Mouse (Mus musculus) spleen, adult 18-20 months (tissue): Measurements from ENCODE around the gene Gins2.

Experiments used
- DNase-seq, 2 experiments: peaks; one replicate each; pipeline ENCODE4 v3.0.0; 2022; ENCODE audit warnings: mixed read lengths in 2 of 2

The Gins2 gene

DNA sequence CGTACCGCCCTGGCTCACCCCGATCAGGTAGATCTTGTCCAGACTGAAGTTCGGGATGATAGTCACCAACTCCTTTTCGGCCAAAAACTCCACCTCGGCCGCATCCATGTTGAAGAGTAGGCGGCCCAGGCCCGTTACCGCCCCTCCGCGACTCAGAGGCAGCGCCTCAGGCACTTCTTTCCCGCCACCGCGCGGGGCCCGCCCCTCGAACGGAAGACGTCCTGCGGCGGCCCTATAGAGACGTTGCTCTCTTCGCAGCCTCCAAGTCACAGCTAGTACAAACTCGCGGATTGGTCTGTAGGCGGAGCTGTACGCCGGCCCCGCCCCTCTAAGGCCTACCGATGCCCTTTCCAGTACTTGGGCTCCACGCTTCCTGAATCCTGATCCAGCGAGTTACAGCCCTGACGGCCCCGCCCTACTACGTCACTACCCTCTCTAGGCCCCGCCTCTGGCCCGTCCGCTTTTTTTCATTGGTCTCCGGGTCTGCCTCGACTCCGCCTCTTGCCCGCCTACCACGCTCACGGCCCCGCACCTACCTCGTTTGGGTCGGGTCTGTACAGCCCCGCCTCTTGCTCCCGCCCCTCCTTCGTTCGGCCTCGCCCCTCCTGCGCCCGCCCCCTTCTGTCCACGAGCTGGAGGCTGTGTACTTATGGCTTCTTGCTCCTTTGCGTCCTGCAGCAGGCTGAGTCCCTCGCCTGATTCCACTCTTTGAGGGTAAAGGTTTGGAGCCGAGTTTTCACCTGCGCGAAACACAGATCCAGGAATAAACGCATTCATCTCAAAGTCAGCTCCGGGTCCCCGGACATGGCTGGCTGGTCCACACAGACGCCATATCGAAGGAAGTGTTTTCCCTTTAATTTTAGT is at the start of gene Gins2:
Gene Gins2, minus strand, starts transcription at position 397 of the 864 bp plus-strand sequence.
- peak; percentile 98 for DNase-seq

DNA sequence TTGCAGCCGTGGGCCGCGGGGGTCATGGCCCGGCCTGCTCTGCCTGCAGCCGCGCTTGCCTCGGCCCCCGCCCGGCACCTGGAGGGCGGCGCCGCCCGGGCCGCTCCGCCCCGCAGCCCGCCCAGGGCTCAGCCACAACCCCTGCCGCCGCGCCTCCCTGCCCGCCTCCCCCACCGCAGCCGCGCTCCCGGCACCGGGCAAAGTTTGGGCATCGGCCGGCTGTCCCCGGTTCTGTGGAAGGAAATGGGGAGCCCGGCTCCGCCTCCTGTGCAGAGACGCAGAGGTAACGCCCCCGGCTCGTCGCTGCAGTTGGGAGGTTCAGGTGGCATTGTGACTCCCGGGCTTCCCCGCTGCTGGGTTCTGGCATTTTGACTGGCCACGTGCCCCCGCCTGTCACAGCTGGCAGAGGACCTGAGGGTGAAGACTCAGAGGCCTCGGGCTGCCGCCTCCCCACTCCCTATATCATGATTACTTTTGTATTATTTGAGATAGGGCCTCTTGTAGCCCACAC is 45.3 kb upstream of the Gins2 start:
- DNase-seq = peak; percentile 15 to 37

- no peak for DNase-seq
These were observed 44.7 kb upstream of the Gins2 start for GRCm38 (mm10) chr8:120633665-120634271.

GRCm38 (mm10) chr8:120632969-120633664 is 44.0 kb upstream of the Gins2 start:
- DNase-seq = no peak

DNA sequence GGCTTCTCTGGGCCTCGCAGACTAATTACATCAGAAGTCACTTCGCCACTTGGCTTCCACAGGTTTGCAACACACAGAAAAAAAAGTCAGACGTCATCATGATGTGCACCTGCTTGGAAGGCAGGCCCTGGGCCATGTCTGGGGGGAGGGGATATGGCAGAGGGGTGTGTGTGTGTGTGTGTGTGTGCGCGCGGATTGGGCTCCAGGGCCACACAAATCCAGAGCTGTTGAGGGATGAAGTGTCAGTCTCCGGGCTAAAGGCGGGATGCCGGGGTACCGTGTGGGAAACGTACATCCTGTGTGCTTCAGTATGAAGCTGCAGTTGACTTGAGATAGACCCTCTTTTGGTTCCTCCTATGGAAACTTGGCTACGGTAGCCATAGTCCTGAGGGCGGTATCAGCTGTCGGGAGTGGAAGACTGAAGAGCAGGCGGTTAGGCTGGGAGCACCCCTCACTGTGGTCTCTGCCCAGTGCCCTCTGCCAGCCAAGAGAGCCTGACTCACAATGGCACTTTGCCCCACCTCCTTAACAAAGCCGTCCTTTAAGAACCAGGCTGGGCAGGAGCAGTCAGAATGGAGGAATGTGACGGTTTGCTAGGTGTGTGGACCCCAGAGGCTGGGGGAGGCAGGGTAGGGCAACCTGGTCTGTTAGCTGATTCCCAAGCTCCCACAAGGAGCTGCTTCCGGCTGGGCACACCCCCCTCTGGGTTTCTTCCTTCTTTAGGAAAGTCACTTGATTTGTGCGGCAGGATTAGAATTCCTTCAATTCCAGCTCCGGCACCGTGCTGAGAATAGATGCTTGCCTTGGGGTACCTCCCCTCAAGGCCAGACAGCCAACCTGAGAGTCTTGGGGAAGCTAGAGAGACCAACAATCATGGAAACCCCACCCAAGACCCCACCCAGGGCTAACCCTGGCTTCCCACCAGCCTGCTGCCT is 42.6 kb upstream of the Gins2 start:
- DNase-seq = no peak

DNA sequence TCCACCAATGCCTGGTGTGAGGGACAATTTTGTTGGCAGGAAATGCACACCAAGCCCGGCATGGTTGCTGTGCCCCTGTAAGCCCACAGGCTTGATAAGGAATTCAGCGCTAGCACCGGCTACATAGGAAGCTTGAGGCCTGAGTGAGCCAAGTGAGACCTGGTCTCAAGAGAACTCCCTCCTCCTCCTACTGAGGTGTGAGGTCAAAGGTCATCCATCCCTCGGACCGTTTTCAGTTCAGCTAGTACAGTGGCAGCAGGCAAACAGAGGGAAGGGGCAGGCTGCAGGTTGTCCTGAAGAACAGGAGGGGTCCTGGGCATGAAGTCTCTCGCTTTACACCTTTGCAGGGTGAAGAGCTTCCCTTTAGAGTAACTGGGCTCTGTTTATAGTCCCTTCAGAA is 41.7 kb upstream of the Gins2 start:
- DNase-seq = no peak

- no peak for DNase-seq
These were observed 40.9 kb upstream of the Gins2 start for GRCm38 (mm10) chr8:120630031-120630430.

DNA sequence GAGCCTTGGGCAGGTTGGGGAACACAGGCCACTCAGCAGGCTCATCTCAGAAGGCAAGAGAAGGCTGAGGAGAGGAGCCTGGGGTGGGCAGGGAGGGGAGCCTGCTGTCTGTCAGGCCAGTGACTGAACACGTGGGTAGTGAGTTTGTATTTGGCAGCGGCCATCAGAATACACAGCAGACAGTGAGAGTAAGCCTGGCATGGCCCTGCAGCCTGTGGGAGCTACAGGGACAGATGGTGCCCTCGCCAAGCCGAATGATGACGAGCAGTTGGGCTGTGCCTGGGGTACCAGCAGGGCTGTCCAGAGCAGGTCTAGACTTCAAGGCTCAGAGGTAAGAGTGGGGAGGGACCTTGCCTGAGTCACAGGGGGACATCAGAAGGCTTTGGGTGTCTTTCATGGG is 38.2 kb upstream of the Gins2 start:
- no peak for DNase-seq

GRCm38 (mm10) chr8:120626461-120626860 is 37.4 kb upstream of the Gins2 start:
- DNase-seq = no peak

DNA sequence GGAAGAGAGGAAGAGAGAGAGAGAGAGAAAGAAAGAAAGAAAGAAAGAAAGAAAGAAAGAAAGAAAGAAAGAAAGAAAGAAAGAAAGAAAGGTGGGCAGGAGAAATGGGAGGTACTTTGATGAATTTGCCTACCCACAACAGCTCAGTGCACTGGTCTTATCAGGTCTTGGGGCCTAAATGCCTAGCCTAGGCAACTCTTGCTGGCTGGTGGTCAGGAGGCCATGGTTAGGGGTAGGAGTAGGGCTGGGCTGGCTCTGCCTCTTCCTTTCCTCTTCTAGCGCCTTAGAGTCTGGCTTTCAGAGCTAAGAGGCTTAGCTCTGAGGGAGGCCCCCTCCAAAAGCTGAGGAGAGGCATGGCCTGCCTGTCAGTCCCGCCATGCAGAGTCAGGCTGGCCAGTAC is 34.5 kb upstream of the Gins2 start:
- no peak for DNase-seq

DNA sequence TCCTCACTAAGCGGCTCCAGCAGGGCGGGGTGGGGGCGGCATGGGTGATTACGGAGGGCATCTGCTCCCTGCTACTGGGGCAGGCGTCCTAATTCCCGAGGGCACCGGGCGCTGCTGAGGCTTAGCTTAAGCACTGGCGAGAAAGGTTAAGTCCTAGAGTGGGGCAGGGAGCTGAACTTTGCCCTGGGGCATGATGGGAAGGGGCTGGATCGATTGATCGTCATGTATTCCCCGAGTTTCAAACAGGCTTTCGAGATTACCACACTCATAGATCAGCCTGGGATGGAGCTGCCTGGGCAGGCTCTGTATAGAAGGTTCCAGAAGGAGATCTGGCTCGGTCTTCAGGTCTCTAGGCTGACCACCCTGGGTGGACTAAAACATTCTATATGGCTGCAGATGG is 33.1 kb upstream of the Gins2 start:
- DNase-seq = no peak

- no peak for DNase-seq
These were observed 31.3 kb upstream of the Gins2 start for GRCm38 (mm10) chr8:120620441-120620840.

DNA sequence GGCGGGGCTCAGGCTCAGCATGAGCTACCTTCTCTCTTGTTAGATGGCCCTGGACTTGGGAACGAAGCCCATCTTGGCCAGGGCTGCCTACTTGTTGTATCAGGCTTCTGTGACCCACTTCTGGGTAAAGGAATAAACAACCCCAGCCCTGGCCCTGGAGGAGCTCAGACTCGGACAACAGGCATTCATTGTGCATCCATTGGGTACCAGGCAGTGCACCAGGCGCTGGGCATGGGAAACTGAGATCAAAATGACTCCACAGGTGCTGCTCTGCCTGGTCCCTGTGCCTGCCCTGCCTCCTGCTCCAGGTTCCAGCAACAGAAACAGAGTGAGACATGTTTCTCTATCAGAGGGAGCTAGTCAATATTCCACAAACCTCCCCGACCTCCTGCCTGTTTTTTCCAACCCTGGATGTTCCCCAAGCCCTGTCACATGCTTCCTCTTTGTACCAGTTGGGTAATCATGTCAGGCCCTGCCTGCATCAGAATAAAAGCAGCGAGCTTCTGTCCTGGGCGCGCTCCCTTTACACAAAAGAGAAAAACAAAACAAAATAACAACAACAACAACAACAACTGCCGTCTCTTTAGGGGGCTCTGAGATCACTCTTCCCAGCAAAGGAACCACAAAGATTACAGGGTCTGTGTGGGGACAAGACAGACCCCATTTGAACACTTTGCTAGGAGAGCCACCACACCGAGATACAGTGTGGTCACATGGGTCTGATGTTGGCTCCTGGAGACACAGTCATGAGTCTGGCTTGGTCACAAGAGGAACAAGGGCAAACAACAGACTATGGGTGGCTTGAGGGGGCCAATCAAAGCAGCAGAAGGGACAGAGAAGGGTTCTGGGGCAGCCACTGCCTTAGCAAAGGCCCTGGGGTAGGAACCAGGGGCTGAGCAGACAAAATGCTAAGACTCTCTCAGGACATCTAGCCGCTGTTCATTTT is 30.4 kb upstream of the Gins2 start:
- no peak for DNase-seq

DNA sequence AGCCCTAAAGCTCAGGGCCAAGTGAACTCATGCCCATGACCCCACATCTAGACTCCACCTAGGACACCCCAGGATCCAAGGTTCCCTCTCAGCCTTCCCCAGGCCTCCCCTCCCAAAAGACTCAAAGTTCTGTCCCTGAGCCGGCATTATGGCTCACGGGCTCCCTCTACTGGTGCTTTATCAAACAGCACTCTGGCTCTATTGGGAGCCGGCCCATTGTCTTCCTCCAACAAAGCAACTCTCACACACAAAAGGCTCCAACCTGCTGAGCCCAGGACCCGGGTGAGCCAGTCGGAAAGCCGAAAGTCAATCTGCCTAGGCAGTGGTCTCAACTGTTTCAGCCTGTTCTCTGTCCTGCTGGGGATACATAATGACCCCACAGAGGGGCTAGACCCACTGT is 29.0 kb upstream of the Gins2 start:
- DNase-seq = peak; percentile 20 to 61

- DNase-seq = no peak
These were observed 27.8 kb upstream of the Gins2 start for GRCm38 (mm10) chr8:120616663-120617626.

DNA sequence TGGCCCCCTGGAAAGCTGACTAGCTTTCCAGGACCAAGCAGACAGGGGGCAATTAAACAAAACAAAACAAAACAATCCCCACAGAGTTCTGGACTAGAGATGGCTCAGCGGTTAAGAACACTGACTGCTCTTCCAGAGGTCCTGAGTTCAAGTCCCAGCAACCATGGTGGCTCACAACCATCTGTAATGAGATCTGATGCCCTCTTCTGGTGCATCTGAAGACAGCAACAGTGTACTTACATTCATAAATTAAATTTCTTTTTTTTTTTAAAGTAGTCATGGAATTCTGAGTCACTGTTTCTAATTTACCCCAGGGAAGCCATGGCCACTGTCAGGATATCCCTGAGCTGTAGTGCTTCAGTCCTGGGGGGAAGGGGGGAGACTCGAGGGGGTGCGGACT is 25.4 kb upstream of the Gins2 start:
- no peak for DNase-seq

DNA sequence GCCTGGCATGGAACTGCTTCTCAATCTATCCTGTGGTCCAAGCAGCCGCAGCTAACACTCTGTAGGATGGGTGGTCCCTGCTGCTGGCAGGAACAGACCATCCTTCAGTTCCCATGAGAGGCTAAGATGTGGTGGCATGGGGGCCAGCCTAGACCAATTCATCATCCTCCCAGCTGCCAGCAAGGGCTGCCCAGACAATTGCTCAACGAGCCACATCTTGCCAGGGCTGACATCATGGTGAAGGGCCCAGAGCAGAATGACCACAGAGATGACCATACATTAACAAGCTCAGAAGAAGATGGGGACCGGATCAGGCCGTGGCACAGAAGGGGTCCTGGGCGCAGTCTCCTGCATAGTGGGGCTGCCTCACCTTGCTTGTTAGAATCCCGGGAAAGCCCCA is 21.7 kb upstream of the Gins2 start:
- DNase-seq = no peak

GRCm38 (mm10) chr8:120607885-120608284 is 18.8 kb upstream of the Gins2 start:
- DNase-seq = peak; percentile 31 to 75

- DNase-seq = no peak
These were observed 18.4 kb upstream of the Gins2 start for GRCm38 (mm10) chr8:120607460-120607859.

DNA sequence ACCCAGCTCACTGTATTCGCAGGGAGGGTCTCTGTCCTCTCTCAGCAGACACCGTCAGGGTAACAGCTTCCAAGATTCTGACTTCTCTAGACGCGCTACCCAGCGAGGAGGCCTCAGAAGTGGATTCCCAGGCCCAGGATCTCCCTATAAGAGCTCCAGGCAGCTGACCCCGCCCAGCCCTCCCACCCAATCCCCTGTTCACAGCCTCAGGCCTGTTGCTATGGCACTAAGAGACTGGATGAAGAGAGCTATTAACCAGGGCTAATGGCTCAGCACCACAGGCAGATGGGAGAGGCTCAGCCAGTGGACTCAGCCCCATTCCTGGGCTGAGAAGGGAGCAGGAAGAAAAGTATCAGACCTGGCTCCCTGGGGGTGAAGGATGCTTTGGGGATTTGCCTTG is 13.6 kb upstream of the Gins2 start:
- no peak for DNase-seq
